Mouse (Mus musculus) liver, embryonic 14.5 days (tissue): Measurements from ENCODE around the gene Slfn3. TPM values are rescaled to one million over a fixed set of nuclear protein-coding genes. Genes with fewer than 3 reads are reported as not detected.
"Not testable (repeated sequence)": the region's sequence is repeated elsewhere in the genome, so short reads cannot be mapped to it uniquely, and the experiment has no call there.

Experiments
- ATAC-seq: fragments of 200-750 bp; cut with Nextera tagmentation; 2 replicates; pipeline ENCODE4 v1.8.0; 2017; ENCODE audit warnings: moderate number of reproducible peaks, mild to moderate bottlenecking, moderate library complexity; ENCODE audit not compliant: insufficient read depth
- DNase-seq, 3 experiments: peaks; one replicate each; pipeline ENCODE4 v3.0.0-alpha.2; 2012 to 2013; ENCODE audit warnings: low read depth in 3 of 3, low spot score in 3 of 3
- H3K27ac ChIP-seq: fragments of 300-500 bp; sonication (generic); 2 replicates; pipeline ENCODE4 v1.5.1; 2014; ENCODE audit warnings: moderate library complexity, mild to moderate bottlenecking, control low read depth, inconsistent platforms
- H3K27me3 ChIP-seq: fragments of 300-500 bp; sonication (generic); 2 replicates; pipeline ENCODE4 v1.6.1; 2014; ENCODE audit warnings: mild to moderate bottlenecking, low read length, moderate library complexity; ENCODE audit not compliant: control insufficient read depth, insufficient read depth
- H3K36me3 ChIP-seq: fragments of 300-500 bp; sonication (generic); replicated peaks from 2 replicates; pipeline ENCODE4 v1.6.1; 2014; ENCODE audit warnings: low read depth; ENCODE audit not compliant: control insufficient read depth, insufficient read depth
- H3K4me1 ChIP-seq, 2 experiments: fragments of 200-500 bp in 1 of 2; fragments of 300-500 bp in 1 of 2; sonication (generic) in 1 of 2; replicated peaks; 2 replicates each; pipeline ENCODE4 v1.6.1; 2012 to 2014; ENCODE audit warnings: antibody characterized with exemption in 1 of 2, inconsistent platforms in 1 of 2, low read length in 1 of 2; ENCODE audit not compliant: control insufficient read depth in 2 of 2, insufficient read depth in 2 of 2
- H3K4me2 ChIP-seq: fragments of 300-500 bp; sonication (generic); 2 replicates; pipeline ENCODE4 v1.6.1; 2014; ENCODE audit warnings: low read depth, mild to moderate bottlenecking, control low read depth, moderate library complexity
- H3K4me3 ChIP-seq, 2 experiments: fragments of 200-500 bp in 1 of 2; fragments of 300-500 bp in 1 of 2; sonication (generic) in 1 of 2; 2 replicates each; pipeline ENCODE4 v1.5.1; 2012 to 2014; ENCODE audit warnings: low read depth in 2 of 2, low read length in 2 of 2, mild to moderate bottlenecking in 2 of 2, control low read depth in 1 of 2, inconsistent platforms in 1 of 2, moderate library complexity in 1 of 2; ENCODE audit not compliant: insufficient read depth in 1 of 2
- H3K9ac ChIP-seq: fragments of 300-500 bp; sonication (generic); replicated peaks from 2 replicates; pipeline ENCODE4 v1.6.1; 2014; ENCODE audit warnings: mild to moderate bottlenecking, control low read depth, moderate library complexity
- H3K9me3 ChIP-seq: fragments of 300-500 bp; sonication (generic); 2 replicates; pipeline ENCODE4 v1.6.1; 2016; ENCODE audit warnings: low read length, mixed read lengths; ENCODE audit not compliant: control insufficient read depth
- CTCF ChIP-seq: IDR thresholded peaks from 2 replicates; pipeline ENCODE4 v1.5.1; 2016; ENCODE audit warnings: antibody characterized with exemption, low read depth, control low read depth
- EP300 ChIP-seq: IDR thresholded peaks from 2 replicates; pipeline ENCODE4 v1.6.1; 2016; ENCODE audit warnings: antibody characterized with exemption, low read depth
- WGBS: fragments of 180-500 bp; shearing (Covaris S2); extraction: QIAGEN DNeasy Blood & Tissue Kit; methylation state at CpG from one replicate; pipeline ENCODE4 v1.1.7; 2014; ENCODE audit not compliant: insufficient replicate concordance; 5-methylcytosine and 5-hydroxymethylcytosine counted together
- polyA plus RNA-seq, 2 experiments: library from polyadenylated mRNA; depleted of rRNA in 1 of 2; stranded (reverse) in 1 of 2; unstranded in 1 of 2; fragments of >200 nt; fragmentation: Nextera tagmentation in 1 of 2; extraction: Ambion mirVana in 1 of 2; gene quantifications; 2 replicates each; pipeline versions ENCODE4 v1.2.1 to v1.2.3; 2012 to 2014

The Slfn3 gene
- polyA plus RNA-seq, 2 experiments: 2.6 to 2.7 TPM

DNA sequence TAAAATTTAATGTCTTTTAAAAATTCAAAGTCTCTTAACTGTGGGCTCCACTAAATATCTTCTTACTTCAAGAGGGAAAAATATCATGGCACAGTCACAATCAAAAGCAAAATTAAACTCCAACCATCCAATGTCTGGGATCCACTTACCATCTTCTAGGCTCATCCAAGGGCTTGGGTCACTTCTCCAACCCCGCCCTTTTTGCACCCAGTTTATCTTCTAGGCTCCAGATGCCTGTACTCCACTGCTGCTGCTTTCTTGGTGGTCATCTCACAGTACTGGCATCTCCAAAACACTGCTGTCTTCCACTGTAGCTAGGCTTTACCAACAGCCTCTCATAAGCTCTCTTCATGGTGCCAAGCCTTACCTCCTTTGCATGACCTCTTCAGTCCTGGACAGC, 25.0 kb downstream of the Slfn3 start:
- Histone ChIP-seq H3K9me3 (no peaks in the 10 kb centered on the region), H3K36me3 (no peaks in the 10 kb centered on the region), H3K4me1 (no peaks in the 10 kb centered on the region), H3K9ac (no peak overlapping the region), H3K27me3 (no peaks in the 10 kb centered on the region), H3K4me3 (no peak overlapping the region), H3K4me2 (no peak overlapping the region), H3K27ac (no peak overlapping the region)
- 46% methylated on average over 1 of the region's 1 CpGs for WGBS
- no peak for TF ChIP-seq EP300
- no peak for TF ChIP-seq CTCF
- DNase-seq (no peak), ATAC-seq (no peak)

DNA sequence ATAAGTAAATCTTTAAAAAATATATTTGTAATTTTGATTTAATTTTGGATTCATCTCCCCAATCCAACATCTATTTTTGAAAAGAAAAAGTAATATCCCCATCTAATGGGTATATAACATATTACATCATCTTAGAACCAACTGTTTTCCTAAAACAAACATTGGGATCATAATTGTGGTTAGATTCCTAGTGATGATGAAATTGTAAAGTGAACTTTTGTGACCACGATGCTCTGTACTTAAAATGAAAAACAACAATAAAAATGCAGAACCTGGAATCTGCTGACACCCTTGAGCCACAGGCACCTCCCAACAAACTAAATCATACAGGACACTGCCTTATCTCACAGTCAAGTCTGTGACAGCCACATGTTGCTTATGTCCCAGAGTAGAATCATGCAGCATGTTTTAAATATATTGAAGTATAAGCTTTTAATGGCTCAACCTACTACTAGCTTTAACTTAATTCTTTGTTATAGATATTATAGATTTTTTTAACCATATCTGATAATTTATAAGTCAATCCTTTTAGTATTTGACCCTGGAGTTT, 30.3 kb downstream of the Slfn3 start:
- H3K9ac ChIP-seq: no peak overlapping the region
- DNase-seq (no peak), ATAC-seq (no peak)
- no peaks in the 10 kb centered on the region for H3K9me3 ChIP-seq
- H3K4me1 ChIP-seq: peaks cover 3 to 5% of the 10 kb centered on the region in 2 experiments; a peak in 2 of 4 replicates
- TF ChIP-seq CTCF (no peak), EP300 (no peak)
- H3K4me2 ChIP-seq: no peak overlapping the region
- H3K4me3 ChIP-seq: no peak overlapping the region
- peaks cover 9% of the 10 kb centered on the region for H3K36me3 ChIP-seq
- no peak overlapping the region for H3K27ac ChIP-seq
- H3K27me3 ChIP-seq: no peaks in the 10 kb centered on the region
- 52% methylated on average over 1 of the region's 1 CpGs for WGBS

DNA sequence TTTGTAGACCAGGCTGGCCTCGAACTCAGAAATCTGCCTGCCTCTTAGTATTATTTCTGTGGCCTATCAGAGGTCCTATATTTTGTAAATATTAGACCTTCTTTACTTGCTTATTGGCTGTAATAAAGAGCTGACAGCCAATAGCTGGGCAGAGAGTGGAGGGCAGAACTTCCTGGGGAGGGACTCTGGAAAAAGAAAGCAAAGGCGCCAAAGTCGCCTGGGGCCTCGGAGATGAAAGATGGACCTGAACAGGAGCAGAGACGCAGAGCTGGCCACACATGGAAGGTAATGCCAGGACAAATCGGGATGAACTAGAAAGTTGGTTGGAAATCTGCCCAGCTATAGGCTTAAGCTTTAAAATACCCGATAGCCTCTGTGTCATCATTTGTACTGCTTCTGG, 32.2 kb downstream of the Slfn3 start:
- H3K9ac ChIP-seq: peak overlapping the region; percentile 53
- 28% methylated on average over 7 of the region's 7 CpGs for WGBS
- DNase-seq (peak; percentile 67 to 76 (median 71)), ATAC-seq (peak; percentile 68)
- H3K4me2 ChIP-seq: peak overlapping the region; percentile 83
- H3K27me3 ChIP-seq: no peaks in the 10 kb centered on the region
- H3K4me1 ChIP-seq: peaks cover 6 to 8% of the 10 kb centered on the region in 2 experiments; a peak in 2 of 4 replicates
- H3K36me3 ChIP-seq: peaks cover 24% of the 10 kb centered on the region
- H3K4me3 ChIP-seq: peak overlapping the region; percentile 54 to 86
- H3K9me3 ChIP-seq: no peaks in the 10 kb centered on the region
- TF ChIP-seq EP300: no peak
- TF ChIP-seq CTCF: no peak
- peak overlapping the region; percentile 77 for H3K27ac ChIP-seq

DNA sequence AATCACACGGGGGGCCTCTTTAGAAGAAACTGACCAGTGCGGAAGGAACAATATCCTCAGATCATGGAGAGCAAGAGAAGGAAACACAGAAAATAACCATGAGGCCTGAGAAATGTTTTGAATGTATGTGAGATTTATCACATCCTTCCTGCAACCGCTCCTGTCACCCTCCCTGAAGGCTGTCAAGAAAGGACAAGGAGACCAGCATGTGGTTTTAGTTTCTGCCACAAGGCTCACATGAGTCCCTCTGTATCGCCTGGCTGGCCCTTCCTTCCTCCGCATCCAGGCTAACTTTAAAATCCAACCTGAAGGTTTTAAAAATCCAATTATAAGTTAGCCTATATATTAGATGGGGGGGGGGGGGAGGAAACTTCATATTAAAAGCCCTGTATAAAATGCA, 32.7 kb downstream of the Slfn3 start:
- not testable (repeated sequence) for H3K27me3 ChIP-seq, H3K9me3 ChIP-seq, H3K4me1 ChIP-seq
- Histone ChIP-seq H3K27ac (peak overlapping the region; percentile 77), H3K9ac (peak overlapping the region; percentile 53), H3K4me2 (peak overlapping the region; percentile 83), H3K36me3 (peaks cover 24% of the 10 kb centered on the region), H3K4me3 (peak overlapping the region; percentile 54 to 86)
- peak; percentile 63; the same call in 1 of the 2 replicates for ATAC-seq
- DNase-seq: peak in 1 of 3 experiments; percentile 44
- 14% methylated on average over 5 of the region's 5 CpGs for WGBS

DNA sequence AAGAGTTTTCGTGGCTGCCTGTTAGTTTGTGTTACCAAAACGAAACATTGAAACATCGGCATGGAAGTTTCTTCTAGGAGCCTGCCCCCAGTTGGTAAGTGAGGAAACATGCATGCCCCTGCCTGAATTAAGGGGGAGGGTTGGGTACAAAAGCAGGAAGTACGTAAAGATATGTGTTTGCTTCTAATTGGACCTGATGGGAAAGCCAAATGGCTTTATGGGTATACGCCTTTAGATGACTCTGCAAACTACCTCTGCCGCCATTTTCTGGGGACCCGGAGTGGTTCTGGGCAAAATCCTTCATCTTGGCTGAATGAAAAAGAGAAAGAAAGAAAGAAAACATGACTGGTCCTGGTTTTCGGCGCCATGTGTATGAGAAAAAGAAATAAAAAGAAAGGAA, 33.1 kb downstream of the Slfn3 start:
- peak overlapping the region; percentile 83 for H3K4me2 ChIP-seq
- peak overlapping the region; percentile 96 for H3K9ac ChIP-seq
- H3K27ac ChIP-seq: peak overlapping the region; percentile 86
- H3K27me3 ChIP-seq: no peaks in the 10 kb centered on the region
- peaks cover 24% of the 10 kb centered on the region for H3K36me3 ChIP-seq
- H3K4me1 ChIP-seq: peaks cover 6 to 8% of the 10 kb centered on the region in 2 experiments; a peak in 2 of 4 replicates
- DNase-seq (peak; percentile 79 to 89 (median 81)), ATAC-seq (peak; percentile 90)
- peak; percentile 14 for TF ChIP-seq EP300
- peak; percentile 53; the same call in 1 of the 2 replicates for TF ChIP-seq CTCF
- 23% methylated on average over 9 of the region's 9 CpGs for WGBS
- H3K9me3 ChIP-seq: no peaks in the 10 kb centered on the region
- peak overlapping the region; percentile 86 to 87 for H3K4me3 ChIP-seq
